Mouse (Mus musculus) right cerebral cortex, postnatal 10 days (tissue): ENCODE results near the gene Ap1ar.

Experiments used
- DNase-seq, 2 experiments: peaks; one replicate each; pipeline ENCODE4 v3.0.0; 2021; ENCODE audit warnings: low spot score in 2 of 2

Gene Ap1ar

GRCm38 (mm10) chr3:127837154-127837865 is at the start of gene Ap1ar:
TSS of gene Ap1ar (minus strand) at chr3:127837523.
- peak; percentile 97 to 98 for DNase-seq

- no peak for DNase-seq
Measured at GRCm38 (mm10) chr3:127881684-127882083, 44.4 kb upstream of the Ap1ar start.

GRCm38 (mm10) chr3:127879968-127880367 is 42.6 kb upstream of the Ap1ar start:
- no peak for DNase-seq

- DNase-seq = no peak
Measured at GRCm38 (mm10) chr3:127875509-127875908, 38.2 kb upstream of the Ap1ar start.

GRCm38 (mm10) chr3:127875059-127875458 is 37.7 kb upstream of the Ap1ar start:
- no peak for DNase-seq

- no peak for DNase-seq
Measured at GRCm38 (mm10) chr3:127874254-127874883, 37.0 kb upstream of the Ap1ar start.

- DNase-seq = no peak
Measured at GRCm38 (mm10) chr3:127871575-127871974, 34.3 kb upstream of the Ap1ar start.

GRCm38 (mm10) chr3:127868880-127869279 is 31.6 kb upstream of the Ap1ar start:
- no peak for DNase-seq

- no peak for DNase-seq
Measured at GRCm38 (mm10) chr3:127868046-127868758, 30.9 kb upstream of the Ap1ar start.

- no peak for DNase-seq
Measured at GRCm38 (mm10) chr3:127864242-127864641, 26.9 kb upstream of the Ap1ar start.

- no peak for DNase-seq
Measured at GRCm38 (mm10) chr3:127863571-127863970, 26.2 kb upstream of the Ap1ar start.

GRCm38 (mm10) chr3:127862479-127862878 is 25.2 kb upstream of the Ap1ar start:
- no peak for DNase-seq

GRCm38 (mm10) chr3:127861340-127861739 is 24.0 kb upstream of the Ap1ar start:
- DNase-seq = no peak

GRCm38 (mm10) chr3:127853431-127854206 is 16.3 kb upstream of the Ap1ar start:
- peak; percentile 84 for DNase-seq

- DNase-seq = no peak
Measured at GRCm38 (mm10) chr3:127852722-127853121, 15.4 kb upstream of the Ap1ar start.

- no peak for DNase-seq
Measured at GRCm38 (mm10) chr3:127850776-127851646, 13.7 kb upstream of the Ap1ar start.

- no peak for DNase-seq
Measured at GRCm38 (mm10) chr3:127849922-127850321, 12.6 kb upstream of the Ap1ar start.

GRCm38 (mm10) chr3:127848088-127848808 is 10.9 kb upstream of the Ap1ar start:
- no peak for DNase-seq

- DNase-seq = no peak
Measured at GRCm38 (mm10) chr3:127843941-127844327, 6.6 kb upstream of the Ap1ar start.

- DNase-seq = no peak
Measured at GRCm38 (mm10) chr3:127843324-127843940, 6.1 kb upstream of the Ap1ar start.
